Mouse (Mus musculus) midbrain, embryonic 15.5 days (tissue): ENCODE results near the gene H2-T22. TPM values are rescaled to one million over a fixed set of nuclear protein-coding genes. Genes with fewer than 3 reads are reported as not detected.

Experiments
- polyA plus RNA-seq: library from polyadenylated mRNA; unstranded; fragments of >200 nt; fragmentation: Nextera tagmentation; extraction: Ambion mirVana; gene quantifications from 2 replicates; pipeline ENCODE4 v1.2.1, GENCODE M21; 2015

The H2-T22 gene
- polyA plus RNA-seq, 1 experiment from 2014 or later: 6.0 TPM

Other genes with a start within 250 kb of the H2-T22 start
- 9.7 and 9.9 TPM in 2 replicates for gene Ier3, start 221.1 kb downstream of the H2-T22 start, polyA plus RNA-seq
- 86.8 and 98.0 TPM in 2 replicates for gene Flot1, start 219.5 kb downstream of the H2-T22 start, polyA plus RNA-seq
- gene Tubb5, start 204.4 kb downstream of the H2-T22 start, polyA plus RNA-seq: 1,854 and 1,858 TPM in 2 replicates
- gene Mdc1, start 201.2 kb downstream of the H2-T22 start, polyA plus RNA-seq: 9.0 and 10.7 TPM in 2 replicates
- gene Nrm, start 181.4 kb downstream of the H2-T22 start, polyA plus RNA-seq: 18.6 and 18.9 TPM in 2 replicates
- gene Ppp1r18, start 177.2 kb downstream of the H2-T22 start, polyA plus RNA-seq: 20.3 and 23.3 TPM in 2 replicates
- gene Dhx16, start 162.9 kb downstream of the H2-T22 start, polyA plus RNA-seq: 36.3 and 40.4 TPM in 2 replicates
- 68.2 and 72.8 TPM in 2 replicates for gene 2310061I04Rik, start 145.3 kb downstream of the H2-T22 start, polyA plus RNA-seq
- gene Atat1, start 132.7 kb downstream of the H2-T22 start, polyA plus RNA-seq: 482 and 507 TPM in 2 replicates
- 49.3 and 54.2 TPM in 2 replicates for gene Mrps18b, start 126.4 kb downstream of the H2-T22 start, polyA plus RNA-seq
- gene Ppp1r10, start 126.3 kb downstream of the H2-T22 start, polyA plus RNA-seq: 47.1 and 47.8 TPM in 2 replicates
- 89.3 and 92.1 TPM in 2 replicates for gene Abcf1, start 73.0 kb downstream of the H2-T22 start, polyA plus RNA-seq
- gene Gnl1, start 62.9 kb downstream of the H2-T22 start, polyA plus RNA-seq: 62.6 and 64.8 TPM in 2 replicates
- 99.3 and 102 TPM in 2 replicates for gene Prr3, start 62.5 kb downstream of the H2-T22 start, polyA plus RNA-seq
- gene H2-T24, start 22.2 kb downstream of the H2-T22 start, polyA plus RNA-seq: 8.4 and 10.0 TPM in 2 replicates
- gene H2-T23, start 9.9 kb downstream of the H2-T22 start, polyA plus RNA-seq: 5.5 and 6.6 TPM in 2 replicates
- not detected in 2 replicates for gene Gm6034, start 214 bp upstream of the H2-T22 start, polyA plus RNA-seq
- not detected in 2 replicates for gene Gm11127, start 15.6 kb upstream of the H2-T22 start, polyA plus RNA-seq
- gene Gm19684, start 78.9 kb upstream of the H2-T22 start, polyA plus RNA-seq: not detected in 2 replicates
- gene Gm7030, start 86.7 kb upstream of the H2-T22 start, polyA plus RNA-seq: not detected in 2 replicates
- gene Gm8909, start 125.8 kb upstream of the H2-T22 start, polyA plus RNA-seq: not detected in 2 replicates
- gene H2-T3, start 147.5 kb upstream of the H2-T22 start, polyA plus RNA-seq: 0.14 TPM in 1 of 2 replicates, not detected in the other
- 124 and 138 TPM in 2 replicates for gene Rpp21, start 215.3 kb upstream of the H2-T22 start, polyA plus RNA-seq
- gene Trim39, start 229.5 kb upstream of the H2-T22 start, polyA plus RNA-seq: 29.0 and 31.2 TPM in 2 replicates
- 0.20 and 0.35 TPM in 2 replicates for gene H2-M10.2, start 243.7 kb upstream of the H2-T22 start, polyA plus RNA-seq